Mouse (Mus musculus) intestine, embryonic 14.5 days (tissue): Measurements from ENCODE around the gene Plekha8. TPM values are rescaled to one million over a fixed set of nuclear protein-coding genes. Genes with fewer than 3 reads are reported as not detected.

Experiments used
- ATAC-seq: fragments of 200-750 bp; cut with Nextera tagmentation; replicated peaks from 2 replicates; pipeline ENCODE4 v1.8.0; 2017; ENCODE audit warnings: low read depth, moderate number of reproducible peaks, moderate TSS enrichment, moderate library complexity; ENCODE audit not compliant: low FRiP score, low TSS enrichment
- DNase-seq: peaks from one replicate; pipeline ENCODE4 v3.0.0-alpha.2; 2018; ENCODE audit warnings: low spot score
- H3K27ac ChIP-seq: fragments of 300-500 bp; sonication (generic); 2 replicates; pipeline ENCODE4 v1.5.1; 2014; ENCODE audit warnings: low read depth, mild to moderate bottlenecking, control low read depth
- H3K27me3 ChIP-seq: fragments of 300-500 bp; sonication (generic); replicated peaks from 2 replicates; pipeline ENCODE4 v1.6.1; 2014; ENCODE audit warnings: low read length, control low read depth; ENCODE audit not compliant: control insufficient read depth, insufficient read depth
- H3K36me3 ChIP-seq: fragments of 300-500 bp; sonication (generic); 2 replicates; pipeline ENCODE4 v1.6.1; 2014; ENCODE audit warnings: low read length, control low read depth; ENCODE audit not compliant: control insufficient read depth, insufficient read depth
- H3K4me1 ChIP-seq: fragments of 300-500 bp; sonication (generic); replicated peaks from 2 replicates; pipeline ENCODE4 v1.6.1; 2014; ENCODE audit warnings: low read length, control low read depth, mixed read lengths; ENCODE audit not compliant: control insufficient read depth, insufficient read depth
- H3K4me2 ChIP-seq: fragments of 300-500 bp; sonication (generic); 2 replicates; pipeline ENCODE4 v1.6.1; 2014; ENCODE audit warnings: low read length
- H3K4me3 ChIP-seq: fragments of 300-500 bp; sonication (generic); 2 replicates; pipeline ENCODE4 v1.5.1; 2014; ENCODE audit warnings: low read depth, low read length, control low read depth, mixed read lengths
- H3K9ac ChIP-seq: fragments of 300-500 bp; sonication (generic); 2 replicates; pipeline ENCODE4 v1.6.1; 2014; ENCODE audit warnings: mild to moderate bottlenecking, low read length
- H3K9me3 ChIP-seq: fragments of 300-500 bp; sonication (generic); 2 replicates; pipeline ENCODE4 v1.6.1; 2016; ENCODE audit warnings: low read length, control low read depth; ENCODE audit not compliant: control insufficient read depth
- WGBS: fragments of 180-500 bp; shearing (Covaris S2); extraction: QIAGEN DNeasy Blood & Tissue Kit; methylation state at CpG from one replicate; pipeline ENCODE4 v1.1.7; 2014; 5-methylcytosine and 5-hydroxymethylcytosine counted together
- polyA plus RNA-seq: library from polyadenylated mRNA; unstranded; fragments of >200 nt; fragmentation: Nextera tagmentation; extraction: Ambion mirVana; gene quantifications from 2 replicates; pipeline ENCODE4 v1.2.1, GENCODE M21; 2014

Gene Plekha8
- polyA plus RNA-seq, 1 experiment from 2014 or later: 12.2 TPM

GRCm38 (mm10) chr6:54592938-54593535 is 1.9 kb upstream of the Plekha8 start:
- H3K27me3 ChIP-seq: no peaks in the 10 kb centered on the region
- H3K4me2 ChIP-seq: peak overlapping the region; percentile 73
- H3K4me3 ChIP-seq: peak overlapping the region; percentile 53
- H3K4me1 ChIP-seq: peaks cover 29% of the 10 kb centered on the region
- peak; percentile 78 for ATAC-seq
- H3K9me3 ChIP-seq: no peaks in the 10 kb centered on the region
- peak; percentile 92 for DNase-seq
- H3K9ac ChIP-seq: peak overlapping the region; percentile 49
- H3K27ac ChIP-seq: peak overlapping the region; percentile 57; the same call in 1 of the 2 replicates
- WGBS: under 1% methylated on average over 20 of the region's 20 CpGs
- no peaks in the 10 kb centered on the region for H3K36me3 ChIP-seq

GRCm38 (mm10) chr6:54593766-54594468 is 994 bp upstream of the Plekha8 start:
- H3K4me3 ChIP-seq: peak overlapping the region; percentile 53
- H3K36me3 ChIP-seq: no peaks in the 10 kb centered on the region
- no peaks in the 10 kb centered on the region for H3K9me3 ChIP-seq
- H3K4me2 ChIP-seq: peak overlapping the region; percentile 73
- H3K27me3 ChIP-seq: no peaks in the 10 kb centered on the region
- DNase-seq (no peak), ATAC-seq (no peak)
- peaks cover 29% of the 10 kb centered on the region for H3K4me1 ChIP-seq
- no peak overlapping the region for H3K27ac ChIP-seq
- 41% methylated on average over 8 of the region's 8 CpGs for WGBS
- H3K9ac ChIP-seq: no peak overlapping the region

DNA sequence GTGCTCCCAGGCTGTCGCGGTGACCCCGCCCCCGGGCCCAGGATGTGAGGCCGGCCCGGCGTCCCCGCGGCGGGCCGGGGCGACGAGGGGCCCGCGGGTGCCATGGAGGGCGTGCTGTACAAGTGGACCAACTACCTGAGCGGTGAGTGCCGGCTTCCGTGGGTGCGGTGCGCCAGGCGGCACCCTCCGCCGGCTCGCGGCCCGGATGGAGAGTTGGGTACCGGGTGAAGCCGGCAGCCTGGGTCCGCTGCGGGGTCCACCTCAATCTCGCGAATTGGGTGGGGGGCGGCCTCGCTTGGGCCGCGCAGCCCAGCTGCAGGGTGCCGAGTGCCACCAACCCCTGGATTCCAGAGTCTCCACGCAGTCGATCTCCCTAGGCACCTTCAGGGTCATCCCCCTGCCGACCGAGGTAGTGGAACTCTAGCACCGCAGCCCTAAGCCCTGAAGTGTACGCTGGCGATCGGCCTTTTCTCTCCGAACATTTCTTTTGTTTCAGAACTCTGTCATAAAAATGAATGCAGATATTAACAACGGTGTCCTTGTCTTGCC is 493 bp downstream of the Plekha8 start:
- Histone ChIP-seq H3K4me1 (peaks cover 29% of the 10 kb centered on the region), H3K36me3 (no peaks in the 10 kb centered on the region), H3K27ac (peak overlapping the region; percentile 55; the same call in 1 of the 2 replicates), H3K4me2 (peak overlapping the region; percentile 59), H3K4me3 (peak overlapping the region; percentile 81), H3K9me3 (no peaks in the 10 kb centered on the region), H3K27me3 (no peaks in the 10 kb centered on the region), H3K9ac (peak overlapping the region; percentile 76)
- under 1% methylated on average over 45 of the region's 48 CpGs for WGBS
- peak; percentile 44 for ATAC-seq
- DNase-seq: no peak

- Histone ChIP-seq H3K4me2 (peak within 1 kb of the TSS; percentile 59), H3K27ac (no peak within 1 kb of the TSS), H3K4me1 (peaks cover 17% of the 10 kb centered on the region), H3K9me3 (no peaks in the 10 kb centered on the region), H3K4me3 (peak within 1 kb of the TSS; percentile 81; the same call in 1 of the 2 replicates), H3K36me3 (no peaks in the 10 kb centered on the region), H3K9ac (no peak within 1 kb of the TSS), H3K27me3 (no peaks in the 10 kb centered on the region)
- ATAC-seq (no peak), DNase-seq (no peak)
- WGBS: 69% methylated on average over 4 of the region's 4 CpGs
Measured at GRCm38 (mm10) chr6:54597208-54597607, 2.3 kb downstream of the Plekha8 start, which contains the start of gene Fkbp14. Gene Fkbp14, minus strand, starts transcription at chr6:54597308.

DNA sequence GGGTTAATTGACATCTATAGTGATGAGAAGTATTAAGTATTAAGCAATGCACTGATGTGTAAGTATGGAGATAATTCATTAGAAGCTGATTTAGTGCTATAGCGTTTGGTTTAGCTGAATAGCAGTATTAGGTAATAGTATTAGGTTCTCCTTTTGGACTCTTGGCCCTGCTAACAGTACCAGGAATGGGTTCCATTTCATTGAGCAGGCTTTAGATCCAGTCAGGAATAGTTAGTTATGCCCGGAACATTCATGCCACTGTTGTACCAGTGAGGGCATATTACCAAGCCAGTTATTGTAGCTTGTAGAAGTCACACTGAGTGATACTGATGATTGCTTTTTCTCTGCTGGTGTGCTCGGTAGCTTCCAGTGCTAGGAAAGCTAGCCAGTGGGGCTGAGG is 2.8 kb downstream of the Plekha8 start:
- Histone ChIP-seq H3K27me3 (no peaks in the 10 kb centered on the region), H3K4me2 (no peak overlapping the region), H3K9me3 (no peaks in the 10 kb centered on the region), H3K4me1 (peaks cover 17% of the 10 kb centered on the region), H3K9ac (no peak overlapping the region), H3K27ac (no peak overlapping the region), H3K36me3 (no peaks in the 10 kb centered on the region), H3K4me3 (no peak overlapping the region)
- DNase-seq: no peak
- no peak for ATAC-seq
- 93% methylated on average over 3 of the region's 3 CpGs for WGBS

GRCm38 (mm10) chr6:54600681-54601347 is 5.9 kb downstream of the Plekha8 start:
- no peaks in the 10 kb centered on the region for H3K36me3 ChIP-seq
- 68% methylated on average over 5 of the region's 5 CpGs for WGBS
- ATAC-seq (peak; percentile 72), DNase-seq (no peak)
- no peak overlapping the region for H3K4me2 ChIP-seq
- no peak overlapping the region for H3K27ac ChIP-seq
- H3K9me3 ChIP-seq: no peaks in the 10 kb centered on the region
- no peaks in the 10 kb centered on the region for H3K27me3 ChIP-seq
- no peak overlapping the region for H3K4me3 ChIP-seq
- peaks cover 6% of the 10 kb centered on the region; the same call in 1 of the 2 replicates for H3K4me1 ChIP-seq
- no peak overlapping the region for H3K9ac ChIP-seq

DNA sequence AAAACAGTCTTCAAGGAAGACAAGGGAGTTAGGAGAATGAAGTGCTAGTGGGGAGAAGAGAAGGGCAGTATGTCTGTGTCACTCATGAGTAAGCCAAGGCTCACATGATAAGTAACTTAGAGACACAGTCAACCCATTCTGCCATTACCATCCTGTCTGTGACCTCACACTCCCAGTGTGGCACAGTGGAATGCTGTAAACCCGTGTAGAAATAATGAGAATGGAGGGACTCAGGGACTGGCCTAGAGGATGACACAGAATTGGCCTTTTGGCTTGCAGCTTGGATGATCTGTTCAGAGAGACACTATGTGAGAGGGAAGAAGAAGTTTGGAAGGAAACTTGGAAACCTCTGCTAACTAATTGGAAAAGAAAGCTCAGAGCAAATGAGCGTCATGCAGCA is 8.0 kb downstream of the Plekha8 start:
- Histone ChIP-seq H3K36me3 (no peaks in the 10 kb centered on the region), H3K4me2 (no peak overlapping the region), H3K4me1 (no peaks in the 10 kb centered on the region), H3K9ac (no peak overlapping the region), H3K27me3 (no peaks in the 10 kb centered on the region), H3K9me3 (no peaks in the 10 kb centered on the region), H3K4me3 (no peak overlapping the region), H3K27ac (no peak overlapping the region)
- WGBS: 86% methylated on average over 2 of the region's 2 CpGs
- ATAC-seq (no peak), DNase-seq (no peak)

DNA sequence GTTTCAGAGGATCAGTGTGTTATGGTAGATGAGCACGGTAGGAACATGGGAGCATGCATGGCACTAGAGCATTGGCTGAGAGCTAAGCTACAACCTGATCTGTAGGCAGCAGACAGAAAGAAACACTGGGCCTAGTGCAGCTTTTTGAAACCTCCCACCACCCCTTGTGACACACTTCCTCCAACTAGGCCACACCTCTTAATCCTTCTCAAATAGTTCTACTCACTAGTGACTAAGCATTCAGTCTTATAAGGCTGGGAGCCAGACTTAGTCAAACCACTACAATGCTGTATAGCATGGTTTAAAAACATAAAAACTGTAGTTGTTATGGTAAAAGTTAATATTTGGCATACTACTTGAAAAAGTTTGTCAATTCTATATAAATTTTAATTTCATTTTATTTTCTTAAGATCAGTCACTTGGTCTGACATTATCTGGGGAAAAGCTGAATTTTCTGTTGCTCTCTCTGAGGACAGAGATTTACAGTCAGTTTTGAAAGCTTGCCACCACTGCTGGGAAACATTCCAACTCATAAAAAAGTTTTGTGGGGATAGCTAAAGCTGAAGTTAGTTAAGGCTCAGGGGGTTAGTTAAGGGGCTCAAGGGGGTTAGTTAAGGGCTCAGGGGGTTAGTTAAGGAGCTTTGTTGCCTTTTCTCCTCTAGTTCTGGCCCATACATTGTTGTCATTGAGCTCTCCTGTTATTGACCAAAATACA is 9.2 kb downstream of the Plekha8 start:
- no peaks in the 10 kb centered on the region for H3K27me3 ChIP-seq
- ATAC-seq: no peak
- H3K9ac ChIP-seq: no peak overlapping the region
- no peak overlapping the region for H3K4me3 ChIP-seq
- no peak for DNase-seq
- 93% methylated on average over 1 of the region's 1 CpGs for WGBS
- H3K4me1 ChIP-seq: no peaks in the 10 kb centered on the region
- no peaks in the 10 kb centered on the region for H3K9me3 ChIP-seq
- no peaks in the 10 kb centered on the region for H3K36me3 ChIP-seq
- no peak overlapping the region for H3K4me2 ChIP-seq
- no peak overlapping the region for H3K27ac ChIP-seq
